Mouse (Mus musculus): ENCODE measurements around the gene Liph. TPM values are rescaled to one million over a fixed set of nuclear protein-coding genes. Genes with fewer than 3 reads are reported as not detected.

Gene Liph
- 0.56 and 0.61 TPM in 2 replicates for polyA plus RNA-seq (2015; fragmentation: Nextera tagmentation; extraction: Ambion mirVana)

GRCm38 (mm10) chr16:21995304-21995703 lies at the start of gene Liph:
Gene Liph (minus strand): TSS chr16:21995663.

GRCm38 (mm10) chr16:22009099-22009584 lies 13.7 kb upstream of the Liph start, which contains the start of gene Senp2:
Gene Senp2 (plus strand): TSS chr16:22009484.

GRCm38 (mm10) chr16:21946761-21947715 lies 48.4 kb downstream of the Liph start, which contains the start of gene Tmem41a:
Gene Tmem41a (minus strand): TSS chr16:21947552.

Other genes starting within 250 kb of the Liph start
- 3.8 and 4.4 TPM in 2 replicates for gene Ehhadh, start 207.9 kb downstream of the Liph start, polyA plus RNA-seq (2015; fragmentation: Nextera tagmentation; extraction: Ambion mirVana)
- 0.06 and 0.09 TPM in 2 replicates for gene Map3k13, start 201.3 kb downstream of the Liph start, polyA plus RNA-seq (2015; fragmentation: Nextera tagmentation; extraction: Ambion mirVana)
- 14.9 and 15.7 TPM in 2 replicates for gene Tmem41a, start 48.1 kb downstream of the Liph start, polyA plus RNA-seq (2015; fragmentation: Nextera tagmentation; extraction: Ambion mirVana)
- 14.3 and 17.0 TPM in 2 replicates for gene Senp2, start 13.8 kb upstream of the Liph start, polyA plus RNA-seq (2015; fragmentation: Nextera tagmentation; extraction: Ambion mirVana)
- gene Igf2bp2, start 167.6 kb upstream of the Liph start, polyA plus RNA-seq (2015; fragmentation: Nextera tagmentation; extraction: Ambion mirVana), result 20.9 and 22.7 TPM in 2 replicates